Mouse (Mus musculus) cerebellum, adult 8-10 months (tissue): ENCODE measurements around the gene Ttc4.

Source experiments
- DNase-seq: peaks from one replicate; pipeline ENCODE4 v3.0.0; 2022

Gene Ttc4

GRCm38 (mm10) chr4:106678442-106679118 lies at the start of gene Ttc4:
Gene Ttc4, minus strand, starts transcription at chr4:106678944.
- peak; percentile 81 for DNase-seq

GRCm38 (mm10) chr4:106720631-106721030 lies 41.9 kb upstream of the Ttc4 start:
- DNase-seq = no peak

GRCm38 (mm10) chr4:106713622-106714021 lies 34.9 kb upstream of the Ttc4 start:
- no peak for DNase-seq

- DNase-seq = peak; percentile 79
Observed at GRCm38 (mm10) chr4:106708408-106708807, 29.7 kb upstream of the Ttc4 start.

- no peak for DNase-seq
Observed at GRCm38 (mm10) chr4:106707957-106708356, 29.2 kb upstream of the Ttc4 start.

GRCm38 (mm10) chr4:106705096-106705665 lies 26.4 kb upstream of the Ttc4 start:
- DNase-seq = no peak

- DNase-seq = peak; percentile 21
Observed at GRCm38 (mm10) chr4:106704416-106704815, 25.7 kb upstream of the Ttc4 start.

GRCm38 (mm10) chr4:106703956-106704355 lies 25.2 kb upstream of the Ttc4 start:
- no peak for DNase-seq

- DNase-seq = no peak
Observed at GRCm38 (mm10) chr4:106700798-106701197, 22.1 kb upstream of the Ttc4 start.

GRCm38 (mm10) chr4:106699989-106700388 lies 21.2 kb upstream of the Ttc4 start:
- DNase-seq = no peak

GRCm38 (mm10) chr4:106693841-106694430 lies 15.2 kb upstream of the Ttc4 start:
- DNase-seq = no peak

- no peak for DNase-seq
Observed at GRCm38 (mm10) chr4:106688636-106689296, 10.0 kb upstream of the Ttc4 start.

- no peak for DNase-seq
Observed at GRCm38 (mm10) chr4:106680955-106681354, 2.2 kb upstream of the Ttc4 start.

GRCm38 (mm10) chr4:106679152-106679551 lies 408 bp upstream of the Ttc4 start:
- no peak for DNase-seq

GRCm38 (mm10) chr4:106676749-106677148 lies 2.0 kb downstream of the Ttc4 start:
- no peak for DNase-seq

GRCm38 (mm10) chr4:106666546-106666945 lies 12.2 kb downstream of the Ttc4 start:
- no peak for DNase-seq

GRCm38 (mm10) chr4:106665673-106666072 lies 13.1 kb downstream of the Ttc4 start:
- no peak for DNase-seq

- no peak for DNase-seq
Observed at GRCm38 (mm10) chr4:106665269-106665668, 13.5 kb downstream of the Ttc4 start.

GRCm38 (mm10) chr4:106664697-106665096 lies 14.0 kb downstream of the Ttc4 start:
- no peak for DNase-seq

- DNase-seq = no peak
Observed at GRCm38 (mm10) chr4:106663956-106664470, 14.7 kb downstream of the Ttc4 start.

- no peak for DNase-seq
Observed at GRCm38 (mm10) chr4:106655681-106656080, 23.1 kb downstream of the Ttc4 start.

- DNase-seq = no peak
Observed at GRCm38 (mm10) chr4:106653051-106653450, 25.7 kb downstream of the Ttc4 start.

GRCm38 (mm10) chr4:106652546-106652945 lies 26.2 kb downstream of the Ttc4 start:
- DNase-seq = no peak
